Mouse (Mus musculus): ENCODE measurements around the gene Actn4.
"Not testable (repeated sequence)": the region's sequence is repeated elsewhere in the genome, so short reads cannot be mapped to it uniquely, and the experiment has no call there.

The Actn4 gene

DNA sequence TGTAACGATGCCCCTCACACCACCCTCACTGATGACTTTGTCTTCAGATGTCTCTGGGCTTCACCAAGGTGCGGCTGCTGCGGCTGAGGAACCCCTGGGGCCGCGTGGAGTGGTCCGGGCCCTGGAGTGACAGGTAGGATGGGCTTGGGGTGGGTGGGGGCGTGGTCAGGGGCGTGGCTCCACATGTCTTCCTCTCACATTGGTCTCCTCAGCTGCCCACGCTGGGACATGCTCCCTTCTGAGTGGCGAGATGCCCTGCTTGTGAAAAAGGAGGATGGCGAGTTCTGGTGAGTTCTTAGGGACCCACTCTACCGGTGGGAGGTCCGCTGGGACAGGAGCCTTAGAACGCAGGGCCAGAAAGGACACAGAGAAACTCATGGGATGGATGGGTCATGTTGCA is 75.7 kb downstream of the Actn4 start:
- DNase-seq (ENCODE audit: low spot score): no peak

GRCm38 (mm10) chr7:28883704-28884103 is 78.4 kb downstream of the Actn4 start:
- not testable (repeated sequence) for DNase-seq (ENCODE audit: low spot score)

- no peak for DNase-seq (ENCODE audit: low spot score)
These were observed 79.1 kb downstream of the Actn4 start for GRCm38 (mm10) chr7:28883039-28883438.

GRCm38 (mm10) chr7:28881199-28881598 is 80.9 kb downstream of the Actn4 start, which contains the start of gene Capn12:
Gene Capn12 (plus strand): TSS chr7:28881422.
- DNase-seq (ENCODE audit: low spot score): no peak

DNA sequence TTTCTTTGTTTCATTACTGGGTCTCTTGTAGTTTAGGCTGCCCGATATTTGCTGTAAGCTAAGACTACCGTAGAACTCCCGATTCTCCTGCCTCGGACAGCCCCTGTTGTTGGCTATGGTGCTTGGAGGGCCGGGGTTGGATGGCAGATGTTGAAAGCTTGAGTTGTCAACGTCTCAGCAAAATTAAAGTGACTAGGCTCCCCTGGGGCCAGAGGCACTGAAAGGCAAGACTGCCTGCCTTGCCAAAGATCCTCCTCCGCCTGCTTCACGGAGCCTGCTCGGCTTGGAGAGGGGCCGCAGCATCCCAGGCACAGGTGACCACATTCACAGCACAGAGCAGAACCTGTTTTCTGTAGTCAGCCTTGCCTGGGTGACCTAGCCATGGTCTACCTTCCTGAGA is 81.6 kb downstream of the Actn4 start:
- DNase-seq (ENCODE audit: low spot score): no peak

DNA sequence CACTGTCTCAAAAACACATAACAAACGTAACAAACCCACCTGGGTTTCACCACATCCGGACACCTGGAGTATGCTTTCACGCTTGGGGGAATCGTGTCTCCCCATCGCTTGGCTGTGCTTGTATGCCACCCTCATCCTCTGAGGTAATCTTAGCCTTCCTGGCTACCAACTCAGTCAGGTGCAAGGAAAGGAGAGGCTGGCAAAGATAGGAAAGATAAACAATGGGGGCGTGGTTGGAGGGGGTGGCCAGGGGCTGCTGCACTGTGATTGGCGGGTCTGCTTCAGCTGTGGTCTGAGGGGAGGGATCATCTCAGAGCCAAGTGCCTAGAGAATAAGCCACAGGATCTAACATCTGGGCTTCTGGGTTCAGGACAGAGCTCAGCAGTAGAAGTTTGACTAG is 82.5 kb downstream of the Actn4 start:
- DNase-seq (ENCODE audit: low spot score): no peak

- no peak for DNase-seq (ENCODE audit: low spot score)
These were observed 84.3 kb downstream of the Actn4 start for GRCm38 (mm10) chr7:28877856-28878255.

DNA sequence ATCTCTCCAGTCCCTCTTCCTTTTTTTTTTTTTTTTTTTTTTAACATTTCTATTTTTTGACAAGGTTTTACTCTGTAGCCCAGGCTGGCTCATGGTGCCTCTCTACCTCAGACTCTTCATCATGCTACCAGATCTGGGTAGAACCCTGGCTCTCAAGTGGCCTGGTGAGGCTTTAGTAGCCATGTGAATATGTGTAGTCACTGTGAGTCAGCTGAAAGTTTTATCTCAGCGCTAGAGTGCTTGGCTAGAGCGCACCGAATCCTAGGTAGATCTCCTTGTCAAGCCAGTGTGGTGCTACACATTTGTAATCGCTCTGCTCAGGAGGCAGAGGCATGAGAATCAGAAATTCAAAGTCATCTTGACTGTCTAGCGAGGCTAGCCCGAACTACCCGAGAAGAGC is 85.0 kb downstream of the Actn4 start:
- DNase-seq (ENCODE audit: low spot score): no peak

- DNase-seq (ENCODE audit: low spot score): no peak
These were observed 86.0 kb downstream of the Actn4 start for GRCm38 (mm10) chr7:28876099-28876498.

- DNase-seq (ENCODE audit: low spot score): no peak
These were observed 87.6 kb downstream of the Actn4 start for GRCm38 (mm10) chr7:28874565-28874964.

- DNase-seq (ENCODE audit: low spot score): no peak
These were observed 91.1 kb downstream of the Actn4 start for GRCm38 (mm10) chr7:28870901-28871664.

DNA sequence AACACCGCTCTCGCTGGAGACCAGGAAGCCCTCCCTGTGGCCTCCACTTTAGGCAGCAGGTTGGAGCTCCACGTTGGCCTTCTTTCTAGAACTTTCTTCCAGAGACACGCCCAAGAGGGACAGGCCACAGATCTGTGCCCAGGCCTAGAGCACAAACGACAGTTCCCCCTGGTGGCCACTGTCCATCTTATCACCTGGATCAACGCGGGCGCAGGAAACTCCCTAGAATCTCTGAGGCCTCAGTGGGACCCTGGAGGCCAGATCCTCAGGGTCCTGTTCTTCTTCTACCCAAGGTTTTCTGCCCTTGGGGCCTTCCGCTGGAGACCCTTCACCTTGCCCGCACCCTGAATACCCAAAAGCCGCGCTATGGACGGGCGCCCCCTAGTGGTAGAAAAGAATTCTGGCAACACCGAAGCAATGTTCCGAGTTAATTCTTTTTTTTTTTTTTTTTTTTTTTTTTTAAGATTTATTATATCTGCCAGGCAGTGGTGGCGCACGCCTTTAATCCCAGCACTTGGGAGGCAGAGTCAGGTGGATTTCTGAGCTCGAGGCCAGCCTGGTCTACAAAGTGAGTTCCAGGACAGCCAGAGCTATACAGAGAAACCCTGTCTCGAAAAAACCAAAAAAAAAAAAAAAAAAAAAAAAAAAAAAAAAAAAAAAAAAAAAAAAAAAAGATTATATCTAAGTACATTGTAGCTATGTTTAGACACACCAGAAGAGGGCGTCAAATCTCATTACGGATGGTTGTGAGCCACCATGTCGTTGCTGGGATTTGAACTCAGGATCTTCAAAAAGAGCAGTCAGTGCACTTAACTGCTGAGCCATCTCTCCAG is 94.4 kb downstream of the Actn4 start:
- DNase-seq (ENCODE audit: low spot score): peak; percentile 68

DNA sequence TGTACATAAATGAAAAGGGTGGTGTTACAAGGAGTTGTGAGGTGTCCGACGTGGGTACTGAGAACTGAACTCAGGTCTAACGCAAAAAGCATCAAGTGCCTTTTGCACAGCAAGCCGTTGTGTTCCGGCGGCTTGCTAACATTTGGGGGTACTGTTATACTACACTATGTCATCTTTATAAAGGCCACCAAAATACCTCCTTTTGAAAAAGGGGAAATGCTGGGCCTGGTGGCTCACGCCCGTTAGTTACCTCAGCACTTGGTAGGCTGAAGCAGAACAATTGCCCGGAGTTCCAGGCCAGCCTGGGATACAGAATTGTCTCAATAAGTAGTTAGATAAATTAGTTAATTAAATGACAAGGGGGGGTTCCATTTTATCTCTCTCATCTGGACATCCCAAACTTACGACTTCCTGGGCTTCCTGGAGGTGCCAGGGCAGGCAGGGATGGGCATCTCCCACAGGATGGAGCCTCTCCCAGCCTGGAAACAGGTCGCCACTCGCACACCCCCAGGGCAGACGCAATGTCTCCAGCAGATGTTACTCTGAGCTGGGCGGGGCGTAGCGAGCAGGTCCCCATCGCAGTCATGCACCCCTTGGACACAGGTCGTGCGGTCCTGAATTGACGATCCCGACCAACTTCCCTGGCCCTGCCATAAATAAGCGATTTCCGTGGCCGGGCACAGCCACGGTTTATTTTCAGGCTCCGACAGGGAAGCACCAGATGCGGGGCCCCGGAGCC is 95.2 kb downstream of the Actn4 start:
- DNase-seq (ENCODE audit: low spot score): no peak

GRCm38 (mm10) chr7:28865481-28866300 is 96.4 kb downstream of the Actn4 start:
- no peak for DNase-seq (ENCODE audit: low spot score)

- no peak for DNase-seq (ENCODE audit: low spot score)
These were observed 97.8 kb downstream of the Actn4 start for GRCm38 (mm10) chr7:28864288-28864750.

DNA sequence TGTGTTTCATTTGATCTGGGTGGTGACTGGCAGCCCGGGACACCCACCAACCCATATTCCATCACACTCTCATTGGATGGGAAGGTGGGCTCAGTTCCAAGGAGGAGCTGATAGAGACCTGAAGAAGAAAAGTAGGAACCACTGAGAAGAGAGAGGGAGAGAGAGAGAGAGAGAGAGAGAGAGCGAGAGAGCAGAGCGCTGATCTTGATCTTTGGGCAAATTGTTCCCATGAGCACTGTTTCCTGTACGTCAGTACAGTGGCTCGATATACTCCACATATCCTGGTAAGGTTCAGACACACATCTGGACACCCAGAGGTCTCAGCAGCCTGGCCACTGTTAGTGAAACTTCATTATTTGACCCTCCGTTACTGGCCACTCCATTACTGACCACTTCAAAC is 98.6 kb downstream of the Actn4 start, which contains the start of gene Lgals7:
TSS of gene Lgals7 (plus strand) at position 314 of the 400 bp plus-strand sequence.
- DNase-seq (ENCODE audit: low spot score): no peak

DNA sequence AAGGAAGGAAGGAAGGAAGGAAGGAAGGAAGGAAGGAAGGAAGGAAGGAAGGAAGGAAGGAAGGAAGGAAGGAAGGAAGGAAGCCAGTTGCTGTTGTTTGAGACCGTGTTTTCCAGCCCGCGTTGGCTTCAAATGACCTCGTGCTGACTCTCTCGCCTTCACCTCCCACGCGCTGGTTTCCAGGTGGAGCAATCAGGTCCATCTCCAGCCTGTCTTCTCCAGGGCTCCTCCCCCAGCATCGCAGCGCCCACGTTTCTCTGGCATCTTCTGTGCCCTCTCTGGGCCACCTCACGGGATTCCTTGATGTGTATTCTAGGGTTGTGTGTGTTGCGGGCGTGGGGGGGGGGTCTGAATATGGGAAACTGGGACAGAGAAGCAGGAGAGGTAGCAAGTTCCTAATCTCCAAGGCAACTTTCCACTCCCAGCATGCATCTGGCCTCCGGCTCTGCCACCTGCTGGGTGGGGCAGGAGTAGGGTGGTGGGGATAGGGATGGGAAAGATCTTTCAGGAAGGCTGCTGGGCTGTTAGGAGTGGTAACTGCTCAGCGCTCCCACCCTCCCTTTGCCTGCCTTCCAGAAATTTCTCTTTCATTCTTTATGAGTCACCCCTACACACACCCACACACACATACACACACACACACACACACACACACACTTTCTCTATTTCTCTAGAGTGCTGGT is 99.2 kb downstream of the Actn4 start:
- DNase-seq (ENCODE audit: low spot score): no peak

- no peak for DNase-seq (ENCODE audit: low spot score)
These were observed 101.2 kb downstream of the Actn4 start for GRCm38 (mm10) chr7:28860898-28861297.

DNA sequence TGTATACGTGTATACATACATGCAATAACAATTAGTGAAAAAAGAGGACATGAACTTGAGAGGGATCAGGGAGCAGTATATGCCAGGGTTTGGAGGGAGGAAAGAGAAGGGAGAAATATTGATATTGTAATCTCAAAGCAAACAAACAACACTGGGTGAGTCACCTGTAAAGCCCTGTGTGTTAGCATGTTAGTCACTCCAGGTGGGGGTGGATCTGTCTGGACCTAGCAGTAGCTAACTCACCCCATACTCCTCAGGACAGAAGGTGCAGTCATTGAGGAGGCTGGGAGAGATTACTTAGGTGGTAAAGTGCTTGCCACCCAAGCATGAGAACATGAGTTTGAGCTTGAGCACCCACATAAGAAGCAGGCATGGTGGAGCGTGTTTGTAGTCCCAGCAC is 102.2 kb downstream of the Actn4 start:
- DNase-seq (ENCODE audit: low spot score): no peak

DNA sequence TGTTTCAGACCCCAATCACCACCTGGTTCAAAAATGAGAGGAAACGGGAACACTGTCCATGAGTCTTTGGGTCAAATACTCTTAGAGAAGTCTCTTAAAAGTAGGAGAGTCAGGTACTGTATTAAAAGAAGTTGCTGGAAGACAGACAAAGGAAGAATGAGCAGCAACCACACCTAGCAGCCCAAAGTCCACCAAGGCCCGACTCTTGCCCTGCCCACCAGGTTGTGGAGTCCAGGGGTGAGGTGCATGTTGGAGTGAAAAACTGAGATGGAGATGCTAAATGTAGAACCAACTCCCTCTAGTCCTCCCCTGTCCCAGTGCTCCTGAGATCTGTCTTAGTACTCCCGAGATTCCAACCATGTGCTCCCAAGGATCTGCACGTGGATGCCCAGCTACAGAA is 111.5 kb downstream of the Actn4 start:
- no peak for DNase-seq (ENCODE audit: low spot score)

GRCm38 (mm10) chr7:28849700-28850236 is 112.4 kb downstream of the Actn4 start:
- DNase-seq (ENCODE audit: low spot score): no peak
